Mouse (Mus musculus) small intestine, adult 2 months (tissue): ENCODE measurements around the gene Map1s. TPM values are rescaled to one million over a fixed set of nuclear protein-coding genes. Genes with fewer than 3 reads are reported as not detected.
A peak's percentile ranks its signal among the peaks of the same experiment; 100 is the strongest.

ENCODE experiments used
- H3K27ac ChIP-seq: fragments of 200-500 bp; 2 replicates; pipeline ENCODE4 v1.5.1; 2012; ENCODE audit warnings: low read depth, low read length, control low read depth, inconsistent platforms; ENCODE audit not compliant: insufficient read depth
- H3K27me3 ChIP-seq: fragments of 200-500 bp; 2 replicates; pipeline ENCODE4 v1.6.1; 2012; ENCODE audit warnings: mild to moderate bottlenecking, moderate library complexity, low read length, inconsistent platforms; ENCODE audit not compliant: control insufficient read depth, insufficient read depth
- H3K36me3 ChIP-seq: fragments of 200-500 bp; 2 replicates; pipeline ENCODE4 v1.6.1; 2012; ENCODE audit warnings: mild to moderate bottlenecking, low read length, control low read depth, inconsistent platforms; ENCODE audit not compliant: control insufficient read depth, insufficient read depth
- H3K4me1 ChIP-seq: fragments of 200-500 bp; 2 replicates; pipeline ENCODE4 v1.6.1; 2012; ENCODE audit warnings: low read length, inconsistent platforms, mixed read lengths; ENCODE audit not compliant: control insufficient read depth, insufficient read depth, insufficient read length
- H3K4me3 ChIP-seq: fragments of 200-500 bp; 2 replicates; pipeline ENCODE4 v1.5.1; 2012; ENCODE audit warnings: low read depth, mild to moderate bottlenecking, control low read depth, inconsistent platforms, low read length, moderate library complexity
- CTCF ChIP-seq: fragments of 200-500 bp; IDR thresholded peaks from 2 replicates; pipeline ENCODE4 v1.5.1; 2012; ENCODE audit warnings: low read depth, mild to moderate bottlenecking, control low read depth, inconsistent platforms, low read length, moderate library complexity, mixed read lengths; ENCODE audit not compliant: insufficient replicate concordance, insufficient read length; ENCODE audit errors: extremely low read depth
- POLR2A ChIP-seq: fragments of 200-500 bp; IDR thresholded peaks from 2 replicates; pipeline ENCODE4 v1.6.1; 2012; ENCODE audit warnings: low read depth, mild to moderate bottlenecking, control low read depth, inconsistent platforms, low read length, moderate library complexity
- WGBS: fragments of 180-500 bp; shearing (Covaris S2); methylation state at CpG from one replicate; pipeline ENCODE4 v1.1.7; 2018; 5-methylcytosine and 5-hydroxymethylcytosine counted together
- polyA plus RNA-seq: library from polyadenylated mRNA; depleted of rRNA; stranded (reverse); fragments of >200 nt; gene quantifications from 2 replicates; pipeline ENCODE4 v1.2.3, GENCODE M21; 2012

Map1s gene
- polyA plus RNA-seq, 1 experiment = 32.9 TPM

- peak overlapping the region; percentile 66 for H3K4me3 ChIP-seq
- H3K27ac ChIP-seq = no peak overlapping the region
- H3K27me3 ChIP-seq = peaks cover 34% of the 10 kb centered on the region
- WGBS = 3% methylated on average over 24 of the region's 24 CpGs
- H3K36me3 ChIP-seq = peaks cover 6% of the 10 kb centered on the region
- H3K4me1 ChIP-seq = peaks cover 28% of the 10 kb centered on the region
- TF ChIP-seq CTCF (no peak), POLR2A (no peak)
Observed at GRCm38 (mm10) chr8:70864712-70865221, 41.0 kb upstream of the Map1s start.

- Histone ChIP-seq H3K4me3 (peak overlapping the region; percentile 66), H3K27me3 (peaks cover 34% of the 10 kb centered on the region), H3K36me3 (peaks cover 6% of the 10 kb centered on the region), H3K4me1 (peaks cover 28% of the 10 kb centered on the region), H3K27ac (no peak overlapping the region)
- TF ChIP-seq CTCF = 0 out of 2 replicates have a peak, but pooled peaks have one; percentile 13
- TF ChIP-seq POLR2A = no peak; the same call in 1 of the 2 replicates
- under 1% methylated on average over 46 of the region's 46 CpGs for WGBS
Observed at GRCm38 (mm10) chr8:70865350-70866000, 40.3 kb upstream of the Map1s start.

DNA sequence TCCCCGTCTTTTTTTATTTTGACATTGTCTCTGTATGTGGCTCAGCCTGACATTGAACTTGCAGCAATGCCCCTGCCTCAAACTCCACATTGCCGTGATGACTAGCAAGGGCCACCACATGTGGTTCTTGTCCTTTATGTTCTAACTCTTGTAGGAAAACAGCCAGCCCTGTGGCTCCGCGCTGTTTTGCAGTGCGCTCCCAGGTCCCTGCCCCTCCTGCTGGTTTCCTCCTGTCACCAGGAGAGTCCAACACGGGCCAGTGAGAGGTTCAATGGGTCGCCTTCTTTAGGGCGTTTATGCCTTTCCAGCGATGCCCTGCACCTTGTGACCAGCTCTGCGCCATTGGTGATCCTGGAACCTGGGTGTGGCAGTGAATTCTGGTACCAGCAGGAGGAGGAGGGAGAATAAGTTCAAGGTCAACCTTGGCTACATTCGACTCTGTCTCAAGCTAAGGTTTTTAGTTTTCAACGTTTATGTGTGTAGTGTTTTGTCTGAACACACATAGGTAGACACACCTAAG is 39.7 kb upstream of the Map1s start:
- Histone ChIP-seq H3K27me3 (peaks cover 34% of the 10 kb centered on the region), H3K4me1 (peaks cover 28% of the 10 kb centered on the region), H3K4me3 (peak overlapping the region; percentile 66), H3K27ac (peak overlapping the region; percentile 26), H3K36me3 (peaks cover 6% of the 10 kb centered on the region)
- TF ChIP-seq CTCF (no peak), POLR2A (no peak)
- 3% methylated on average over 12 of the region's 12 CpGs for WGBS

- TF ChIP-seq CTCF (no peak), POLR2A (no peak)
- peaks cover 28% of the 10 kb centered on the region for H3K4me1 ChIP-seq
- WGBS = 84% methylated on average over 7 of the region's 7 CpGs
- no peak overlapping the region for H3K27ac ChIP-seq
- H3K4me3 ChIP-seq = no peak overlapping the region
- H3K36me3 ChIP-seq = peaks cover 6% of the 10 kb centered on the region
- H3K27me3 ChIP-seq = peaks cover 34% of the 10 kb centered on the region
Observed at GRCm38 (mm10) chr8:70866566-70866965, 39.2 kb upstream of the Map1s start.

GRCm38 (mm10) chr8:70868559-70869198 is 37.1 kb upstream of the Map1s start:
- Histone ChIP-seq H3K4me3 (peak overlapping the region; percentile 23), H3K36me3 (peaks cover 6% of the 10 kb centered on the region), H3K4me1 (peaks cover 21% of the 10 kb centered on the region), H3K27ac (no peak overlapping the region), H3K27me3 (peaks cover 14% of the 10 kb centered on the region)
- 56% methylated on average over 40 of the region's 40 CpGs for WGBS
- TF ChIP-seq CTCF = no peak
- TF ChIP-seq POLR2A = no peak

DNA sequence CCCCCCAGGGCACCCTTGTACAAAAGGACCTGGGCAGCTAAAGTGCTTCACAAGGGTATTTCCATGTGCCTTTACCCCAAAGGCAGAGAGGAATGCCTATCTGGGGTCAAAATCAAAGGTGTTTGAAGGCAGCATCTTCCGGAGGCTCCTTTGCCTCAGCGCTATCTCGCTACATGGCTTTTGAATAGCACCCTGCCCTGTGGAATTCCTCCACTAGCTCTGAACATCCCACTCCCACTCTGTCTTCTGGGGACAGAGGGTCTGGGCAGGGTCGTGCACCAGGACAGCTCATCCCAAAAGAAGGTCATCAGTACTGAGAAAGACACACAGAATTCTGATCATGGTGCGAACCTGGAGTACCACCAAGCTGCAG is 36.5 kb upstream of the Map1s start:
- no peak for TF ChIP-seq CTCF
- TF ChIP-seq POLR2A = no peak
- H3K27ac ChIP-seq = no peak overlapping the region

GRCm38 (mm10) chr8:70869601-70870041 is 36.1 kb upstream of the Map1s start:
- Histone ChIP-seq H3K27ac (no peak overlapping the region), H3K27me3 (peaks cover 5% of the 10 kb centered on the region; the same call in 1 of the 2 replicates), H3K4me3 (no peak overlapping the region), H3K36me3 (peaks cover 6% of the 10 kb centered on the region), H3K4me1 (peaks cover 18% of the 10 kb centered on the region)
- TF ChIP-seq POLR2A (no peak; the same call in 1 of the 2 replicates), CTCF (peak; percentile 84)
- 49% methylated on average over 16 of the region's 16 CpGs for WGBS

More for the DNA sequence above, 36.5 kb upstream of the Map1s start:
- Histone ChIP-seq H3K36me3 (peaks cover 6% of the 10 kb centered on the region), H3K27me3 (peaks cover 9% of the 10 kb centered on the region), H3K4me1 (peaks cover 21% of the 10 kb centered on the region), H3K4me3 (no peak overlapping the region)
- 50% methylated on average over 5 of the region's 5 CpGs for WGBS
